Mouse (Mus musculus): ENCODE measurements around the gene Pemt. TPM values are rescaled to one million over a fixed set of nuclear protein-coding genes. Genes with fewer than 3 reads are reported as not detected.
A peak's percentile ranks its signal among the peaks of the same experiment; 100 is the strongest.

The Pemt gene
- total and polyA plus RNA-seq, 2 experiments from 2014 or later, result 14.2 to 16.2 TPM

DNA sequence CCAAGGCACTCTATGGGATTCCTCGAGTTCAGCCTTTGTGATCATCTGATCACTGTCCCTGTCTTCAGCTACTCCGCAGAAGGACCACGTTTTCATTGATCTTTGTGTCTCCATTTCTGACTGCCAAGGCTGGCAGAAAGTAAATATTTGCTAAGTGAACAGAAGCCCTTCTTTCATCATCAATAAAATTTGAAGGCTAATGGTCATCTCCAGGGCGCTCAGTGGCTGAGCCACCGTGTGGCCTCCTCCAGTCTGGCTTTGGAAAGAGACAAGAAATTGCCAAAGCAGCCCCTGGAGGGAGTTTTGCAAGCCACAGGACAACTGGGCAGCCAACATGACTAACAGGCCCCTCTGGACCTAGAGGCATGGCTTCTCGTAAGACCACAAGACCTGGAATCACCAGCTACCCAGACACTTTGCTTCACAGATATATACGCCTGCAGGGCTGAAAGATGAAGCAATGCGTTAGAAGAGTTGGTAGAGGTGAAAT lies 11.3 kb downstream of the Pemt start:
- Histone ChIP-seq H3K9me3 (ENCODE audit: low read length) (no peaks in the 10 kb centered on the region), H3K4me2 (ENCODE audit: low read depth) (no peak overlapping the region), H3K27me3 (ENCODE audit: insufficient read depth, low read length) (no peaks in the 10 kb centered on the region), H3K4me1 (ENCODE audit: insufficient read depth) (no peaks in the 10 kb centered on the region), H3K36me3 (ENCODE audit: insufficient read depth) (no peaks in the 10 kb centered on the region), H3K4me3 (ENCODE audit: low read depth, low read length) (no peak overlapping the region), H3K27ac (ENCODE audit: low read depth, low read length) (no peak overlapping the region), H3K9ac (no peak overlapping the region)
- 84% methylated on average over 8 of the region's 8 CpGs for WGBS
- no peak for TF ChIP-seq CTCF (IDR thresholded peaks at IDR 0.05; ENCODE audit: low read depth)
- DNase-seq (no peak), ATAC-seq (no peak)

DNA sequence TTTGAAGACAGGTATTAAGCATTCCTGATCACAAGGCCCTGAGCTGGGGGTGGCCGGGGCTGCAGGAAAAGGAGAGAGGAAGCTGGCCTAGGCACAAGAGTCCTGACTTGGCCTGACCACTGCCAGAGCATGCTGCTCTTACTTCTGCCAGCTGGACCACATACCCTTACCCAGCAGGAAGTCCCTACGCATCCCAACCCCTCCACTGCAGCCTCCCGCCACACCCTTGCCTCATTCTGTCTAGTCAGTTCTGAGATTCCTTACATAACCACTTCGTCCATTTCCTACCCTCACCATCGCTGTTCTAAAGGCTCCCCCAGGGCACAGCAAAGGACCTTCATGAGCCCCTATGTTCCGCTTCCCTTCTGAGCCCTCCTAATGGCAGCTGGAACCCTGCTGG lies 12.0 kb downstream of the Pemt start:
- H3K9me3 ChIP-seq (ENCODE audit: low read length), result no peaks in the 10 kb centered on the region
- 74% methylated on average over 6 of the region's 6 CpGs for WGBS
- no peak overlapping the region for H3K4me2 ChIP-seq (ENCODE audit: low read depth)

DNA sequence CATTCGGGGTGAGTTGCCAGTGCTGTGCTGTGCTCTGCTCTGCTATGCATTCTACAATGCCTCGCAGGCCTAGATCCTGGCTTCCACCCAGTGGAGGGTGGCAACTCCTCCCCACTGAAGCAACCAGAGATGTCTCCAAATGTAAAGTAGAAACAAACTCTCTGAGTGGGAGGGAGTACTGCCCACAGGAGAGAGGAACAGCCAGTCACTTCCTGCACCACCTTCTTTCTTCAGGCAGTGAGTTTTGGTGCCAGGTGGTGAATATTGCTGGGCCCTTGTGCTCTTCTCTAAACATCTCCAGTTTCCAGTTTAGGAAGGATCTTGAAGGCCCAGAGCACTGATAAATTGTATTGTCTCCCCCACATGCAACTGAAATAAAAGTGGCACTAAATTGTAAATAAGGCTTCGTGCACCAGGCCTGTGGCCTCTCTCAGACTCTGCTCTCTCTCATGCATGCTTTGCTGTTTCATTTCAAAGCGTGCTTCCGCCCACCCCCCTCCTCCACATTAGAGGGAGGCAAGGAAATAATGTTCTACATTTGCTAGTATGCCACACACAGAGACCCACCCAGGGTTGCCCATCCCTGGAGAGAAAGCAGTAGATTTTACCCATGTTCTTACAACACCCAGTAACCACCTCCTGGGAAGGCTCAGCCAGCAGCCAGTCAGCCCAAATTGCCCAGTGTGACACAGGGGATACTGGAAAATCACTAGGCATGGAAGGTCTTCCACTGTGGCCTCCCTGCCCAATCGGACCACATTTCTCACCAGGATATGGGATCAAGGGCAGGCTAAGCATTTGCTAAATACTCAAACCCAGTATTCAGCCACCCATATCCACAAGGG lies 13.5 kb downstream of the Pemt start:
- Histone ChIP-seq H3K36me3 (ENCODE audit: insufficient read depth) (no peaks in the 10 kb centered on the region), H3K4me3 (ENCODE audit: low read depth, low read length) (no peak overlapping the region), H3K4me1 (ENCODE audit: insufficient read depth) (no peaks in the 10 kb centered on the region), H3K9ac (no peak overlapping the region), H3K9me3 (ENCODE audit: low read length) (no peaks in the 10 kb centered on the region), H3K27me3 (ENCODE audit: insufficient read depth, low read length) (no peaks in the 10 kb centered on the region), H3K27ac (ENCODE audit: low read depth, low read length) (no peak overlapping the region), H3K4me2 (ENCODE audit: low read depth) (no peak overlapping the region)
- TF ChIP-seq CTCF (IDR thresholded peaks at IDR 0.05; ENCODE audit: low read depth), result no peak
- WGBS, result 78% methylated on average over 6 of the region's 6 CpGs
- ATAC-seq (no peak), DNase-seq (no peak)

More for the DNA sequence above, 12.0 kb downstream of the Pemt start:
- H3K27me3 ChIP-seq (ENCODE audit: insufficient read depth, low read length), result no peaks in the 10 kb centered on the region
- no peak overlapping the region for H3K9ac ChIP-seq
- ATAC-seq (no peak), DNase-seq (no peak)
- TF ChIP-seq CTCF (IDR thresholded peaks at IDR 0.05; ENCODE audit: low read depth), result no peak
- H3K36me3 ChIP-seq (ENCODE audit: insufficient read depth), result no peaks in the 10 kb centered on the region
- H3K4me3 ChIP-seq (ENCODE audit: low read depth, low read length), result no peak overlapping the region
- H3K4me1 ChIP-seq (ENCODE audit: insufficient read depth), result no peaks in the 10 kb centered on the region
- H3K27ac ChIP-seq (ENCODE audit: low read depth, low read length), result no peak overlapping the region

DNA sequence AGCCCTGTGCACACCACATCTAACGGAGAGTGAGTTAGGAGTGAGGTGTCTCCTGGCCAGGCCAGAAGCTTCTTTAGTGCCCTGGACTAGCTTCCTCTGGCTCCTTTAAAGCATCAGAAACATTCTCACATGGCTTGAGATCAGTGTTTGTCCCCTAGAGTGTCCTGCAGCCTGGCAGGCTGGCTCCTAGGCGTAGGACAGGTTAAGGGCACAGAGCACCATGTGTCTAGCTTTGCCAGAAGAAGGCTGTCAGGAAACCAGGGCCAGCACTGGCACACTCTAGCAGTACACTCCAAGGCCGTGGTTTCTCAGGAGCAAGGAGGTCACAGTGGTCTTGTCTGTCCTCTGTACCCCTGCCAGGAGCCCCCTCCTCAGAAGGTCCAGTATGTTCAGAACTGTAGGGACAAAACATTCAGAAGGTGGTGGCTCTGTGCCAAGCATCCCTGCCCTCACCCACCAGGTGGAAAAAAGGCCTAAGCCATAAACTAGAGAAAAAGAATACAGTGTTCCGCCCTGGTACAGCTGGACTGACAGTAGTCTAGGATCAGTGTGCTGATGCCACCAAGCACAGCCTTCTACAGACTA lies 15.4 kb downstream of the Pemt start:
- Histone ChIP-seq H3K4me3 (ENCODE audit: low read depth, low read length) (no peak overlapping the region), H3K27me3 (ENCODE audit: insufficient read depth, low read length) (no peaks in the 10 kb centered on the region), H3K4me1 (ENCODE audit: insufficient read depth) (no peaks in the 10 kb centered on the region), H3K9me3 (ENCODE audit: low read length) (no peaks in the 10 kb centered on the region), H3K4me2 (ENCODE audit: low read depth) (no peak overlapping the region), H3K9ac (no peak overlapping the region), H3K36me3 (ENCODE audit: insufficient read depth) (no peaks in the 10 kb centered on the region), H3K27ac (ENCODE audit: low read depth, low read length) (no peak overlapping the region)
- ATAC-seq (no peak), DNase-seq (no peak)
- TF ChIP-seq CTCF (IDR thresholded peaks at IDR 0.05; ENCODE audit: low read depth), result no peak
- WGBS, result 82% methylated on average over 4 of the region's 4 CpGs

- Histone ChIP-seq H3K9me3 (ENCODE audit: low read length) (no peaks in the 10 kb centered on the region), H3K4me3 (ENCODE audit: low read depth, low read length) (no peak overlapping the region), H3K4me2 (ENCODE audit: low read depth) (no peak overlapping the region), H3K4me1 (ENCODE audit: insufficient read depth) (no peaks in the 10 kb centered on the region), H3K9ac (no peak overlapping the region), H3K27me3 (ENCODE audit: insufficient read depth, low read length) (no peaks in the 10 kb centered on the region), H3K36me3 (ENCODE audit: insufficient read depth) (no peaks in the 10 kb centered on the region), H3K27ac (ENCODE audit: low read depth, low read length) (no peak overlapping the region)
- TF ChIP-seq CTCF (IDR thresholded peaks at IDR 0.05; ENCODE audit: low read depth), result no peak
- WGBS, result 51% methylated on average over 9 of the region's 9 CpGs
- DNase-seq (no peak), ATAC-seq (no peak)
Measured at GRCm38 (mm10) chr11:60029976-60030375, 16.3 kb downstream of the Pemt start.

GRCm38 (mm10) chr11:60027913-60028875 lies 18.1 kb downstream of the Pemt start:
- DNase-seq (no peak), ATAC-seq (peak; percentile 68)
- Histone ChIP-seq H3K4me3 (ENCODE audit: low read depth, low read length) (no peak overlapping the region), H3K4me2 (ENCODE audit: low read depth) (no peak overlapping the region), H3K36me3 (ENCODE audit: insufficient read depth) (no peaks in the 10 kb centered on the region), H3K27me3 (ENCODE audit: insufficient read depth, low read length) (no peaks in the 10 kb centered on the region), H3K9ac (no peak overlapping the region), H3K27ac (ENCODE audit: low read depth, low read length) (peak overlapping the region; percentile 54; the same call in 1 of the 2 replicates), H3K9me3 (ENCODE audit: low read length) (no peaks in the 10 kb centered on the region), H3K4me1 (ENCODE audit: insufficient read depth) (no peaks in the 10 kb centered on the region)
- WGBS, result 69% methylated on average over 10 of the region's 10 CpGs
- no peak for TF ChIP-seq CTCF (IDR thresholded peaks at IDR 0.05; ENCODE audit: low read depth)

All from forebrain, postnatal 0 days (tissue).